Mouse (Mus musculus) megakaryocyte, embryonic 14.5 days (primary cell): ENCODE data around the gene Nat14. TPM values are rescaled to one million over a fixed set of nuclear protein-coding genes. Genes with fewer than 3 reads are reported as not detected.

Experiments
- H3K27me3 ChIP-seq: replicated peaks from 2 replicates; pipeline ENCODE3; 2012; ENCODE audit warnings: inconsistent platforms
- H3K36me3 ChIP-seq: replicated peaks from 2 replicates; pipeline ENCODE3; 2012; ENCODE audit warnings: low read length, inconsistent platforms, mixed read lengths
- H3K4me1 ChIP-seq: 2 replicates; pipeline ENCODE4 v1.6.1; 2012; ENCODE audit warnings: inconsistent platforms
- H3K4me3 ChIP-seq: replicated peaks from 2 replicates; pipeline ENCODE3; 2012; ENCODE audit warnings: moderate library complexity, mild to moderate bottlenecking, inconsistent platforms
- H3K9me3 ChIP-seq: 2 replicates; pipeline ENCODE4 v1.6.1; 2012; ENCODE audit warnings: inconsistent platforms
- FLI1 ChIP-seq: IDR thresholded peaks from 2 replicates; pipeline ENCODE4 v1.6.1; 2012; ENCODE audit warnings: low read length, inconsistent platforms, mixed read lengths
- GATA1 ChIP-seq: IDR thresholded peaks from 3 replicates; pipeline ENCODE4 v1.6.1; 2012; ENCODE audit warnings: mixed read lengths, low read length, inconsistent platforms, borderline replicate concordance
- polyA plus RNA-seq: library from polyadenylated mRNA; stranded (reverse); fragments of >175 nt; gene quantifications from 2 replicates; pipeline ENCODE4 v1.2.3, GENCODE M21; 2012; ENCODE audit warnings: low replicate concordance; ENCODE audit not compliant: insufficient read depth

Nat14 gene
- polyA plus RNA-seq, 1 experiment = 0.51 TPM

- TF ChIP-seq GATA1 (no peak), FLI1 (no peak)
- Histone ChIP-seq H3K36me3 (no peaks in the 10 kb centered on the region), H3K9me3 (peaks cover 4% of the 10 kb centered on the region), H3K4me1 (peaks cover 7% of the 10 kb centered on the region; the same call in 1 of the 2 replicates), H3K4me3 (no peak overlapping the region), H3K27me3 (peaks cover 23% of the 10 kb centered on the region)
Measured at GRCm38 (mm10) chr7:4900523-4900851, 21.3 kb upstream of the Nat14 start.

GRCm38 (mm10) chr7:4901171-4901570 is 20.7 kb upstream of the Nat14 start:
- Histone ChIP-seq H3K9me3 (peaks cover 4% of the 10 kb centered on the region), H3K36me3 (no peaks in the 10 kb centered on the region), H3K27me3 (peaks cover 26% of the 10 kb centered on the region), H3K4me1 (peaks cover 7% of the 10 kb centered on the region; the same call in 1 of the 2 replicates), H3K4me3 (no peak overlapping the region)
- TF ChIP-seq GATA1 (no peak), FLI1 (no peak)

- no peak for TF ChIP-seq FLI1
- Histone ChIP-seq H3K9me3 (peaks cover 4% of the 10 kb centered on the region), H3K4me3 (no peak overlapping the region)
Measured at GRCm38 (mm10) chr7:4902404-4902803, 19.4 kb upstream of the Nat14 start.

GRCm38 (mm10) chr7:4906466-4906950 is 15.3 kb upstream of the Nat14 start, which contains the start of gene Gm36210:
Gene Gm36210, minus strand, starts transcription at chr7:4906516.
- Histone ChIP-seq H3K36me3 (no peaks in the 10 kb centered on the region), H3K9me3 (no peaks in the 10 kb centered on the region), H3K4me1 (no peaks in the 10 kb centered on the region), H3K4me3 (no peak within 1 kb of the TSS), H3K27me3 (peaks cover 24% of the 10 kb centered on the region)
- TF ChIP-seq FLI1 = no peak
- no peak for TF ChIP-seq GATA1

More at GRCm38 (mm10) chr7:4902404-4902803, 19.4 kb upstream of the Nat14 start:
- H3K27me3 ChIP-seq = peaks cover 35% of the 10 kb centered on the region
- no peaks in the 10 kb centered on the region for H3K36me3 ChIP-seq
- peaks cover 7% of the 10 kb centered on the region; the same call in 1 of the 2 replicates for H3K4me1 ChIP-seq

GRCm38 (mm10) chr7:4911561-4911960 is 10.3 kb upstream of the Nat14 start:
- H3K4me3 ChIP-seq = no peak overlapping the region
- no peaks in the 10 kb centered on the region for H3K9me3 ChIP-seq
- H3K4me1 ChIP-seq = peaks cover 16% of the 10 kb centered on the region
- H3K27me3 ChIP-seq = peaks cover 17% of the 10 kb centered on the region
- no peak for TF ChIP-seq GATA1
- TF ChIP-seq FLI1 = no peak
- peaks cover under 1% of the 10 kb centered on the region for H3K36me3 ChIP-seq

GRCm38 (mm10) chr7:4912248-4912647 is 9.6 kb upstream of the Nat14 start:
- H3K4me3 ChIP-seq = no peak overlapping the region
- peaks cover 12% of the 10 kb centered on the region for H3K27me3 ChIP-seq
- peaks cover 7% of the 10 kb centered on the region for H3K36me3 ChIP-seq
- H3K4me1 ChIP-seq = peaks cover 23% of the 10 kb centered on the region
- TF ChIP-seq GATA1 (no peak), FLI1 (no peak)
- no peaks in the 10 kb centered on the region for H3K9me3 ChIP-seq

GRCm38 (mm10) chr7:4915007-4915665 is 6.7 kb upstream of the Nat14 start, which contains the start of gene Zfp628:
Gene Zfp628, plus strand, starts transcription at chr7:4915217.
- H3K27me3 ChIP-seq = peaks cover 4% of the 10 kb centered on the region
- H3K36me3 ChIP-seq = peaks cover 36% of the 10 kb centered on the region
- H3K4me3 ChIP-seq = peak within 1 kb of the TSS; percentile 99
- peaks cover 2% of the 10 kb centered on the region; the same call in 1 of the 2 replicates for H3K9me3 ChIP-seq
- H3K4me1 ChIP-seq = peaks cover 34% of the 10 kb centered on the region
- TF ChIP-seq GATA1 (no peak), FLI1 (no peak)

- peaks cover 43% of the 10 kb centered on the region for H3K36me3 ChIP-seq
- H3K27me3 ChIP-seq = no peaks in the 10 kb centered on the region
- TF ChIP-seq GATA1 (no peak), FLI1 (no peak)
- peaks cover 42% of the 10 kb centered on the region for H3K4me1 ChIP-seq
- H3K4me3 ChIP-seq = peak overlapping the region; percentile 99
- peaks cover 5% of the 10 kb centered on the region; the same call in 1 of the 2 replicates for H3K9me3 ChIP-seq
Measured at GRCm38 (mm10) chr7:4915669-4916416, 6.0 kb upstream of the Nat14 start.

GRCm38 (mm10) chr7:4917494-4917893 is 4.3 kb upstream of the Nat14 start:
- no peak overlapping the region for H3K4me3 ChIP-seq
- H3K36me3 ChIP-seq = peaks cover 51% of the 10 kb centered on the region
- TF ChIP-seq FLI1 (no peak), GATA1 (no peak)
- H3K4me1 ChIP-seq = peaks cover 56% of the 10 kb centered on the region
- H3K9me3 ChIP-seq = peaks cover 5% of the 10 kb centered on the region; the same call in 1 of the 2 replicates
- peaks cover 2% of the 10 kb centered on the region for H3K27me3 ChIP-seq

GRCm38 (mm10) chr7:4918681-4919080 is 3.1 kb upstream of the Nat14 start:
- H3K36me3 ChIP-seq = peaks cover 51% of the 10 kb centered on the region
- H3K27me3 ChIP-seq = peaks cover 14% of the 10 kb centered on the region
- peaks cover 68% of the 10 kb centered on the region for H3K4me1 ChIP-seq
- H3K4me3 ChIP-seq = no peak overlapping the region
- peaks cover 5% of the 10 kb centered on the region; the same call in 1 of the 2 replicates for H3K9me3 ChIP-seq
- TF ChIP-seq GATA1 (no peak), FLI1 (no peak)
